Mouse (Mus musculus) liver, embryonic 12.5 days (tissue): ENCODE measurements around the gene Ltbp2. TPM values are rescaled to one million over a fixed set of nuclear protein-coding genes. Genes with fewer than 3 reads are reported as not detected.

Source experiments
- ATAC-seq: fragments of 200-750 bp; cut with Nextera tagmentation; 2 replicates; pipeline ENCODE4 v1.8.0; 2017; ENCODE audit warnings: moderate number of reproducible peaks, mild to moderate bottlenecking, moderate library complexity
- H3K27ac ChIP-seq: fragments of 300-500 bp; sonication (generic); 2 replicates; pipeline ENCODE4 v1.5.1; 2016; ENCODE audit warnings: mild to moderate bottlenecking
- H3K27me3 ChIP-seq: fragments of 300-500 bp; sonication (generic); replicated peaks from 2 replicates; pipeline ENCODE4 v1.6.1; 2016; ENCODE audit warnings: mild to moderate bottlenecking, moderate library complexity
- H3K36me3 ChIP-seq: fragments of 300-500 bp; sonication (generic); 2 replicates; pipeline ENCODE4 v1.6.1; 2016; ENCODE audit warnings: mild to moderate bottlenecking, moderate library complexity
- H3K4me1 ChIP-seq: fragments of 300-500 bp; sonication (generic); 2 replicates; pipeline ENCODE4 v1.6.1; 2016
- H3K4me2 ChIP-seq: fragments of 300-500 bp; sonication (generic); 2 replicates; pipeline ENCODE4 v1.6.1; 2016; ENCODE audit warnings: mild to moderate bottlenecking, moderate library complexity
- H3K4me3 ChIP-seq: fragments of 300-500 bp; sonication (generic); 2 replicates; pipeline ENCODE4 v1.5.1; 2016; ENCODE audit warnings: mild to moderate bottlenecking, moderate library complexity
- H3K9ac ChIP-seq: fragments of 300-500 bp; sonication (generic); 2 replicates; pipeline ENCODE4 v1.6.1; 2016; ENCODE audit warnings: mild to moderate bottlenecking, moderate library complexity
- H3K9me3 ChIP-seq: fragments of 300-500 bp; sonication (generic); replicated peaks from 2 replicates; pipeline ENCODE4 v1.6.1; 2016; ENCODE audit warnings: mild to moderate bottlenecking, moderate library complexity
- WGBS: fragments of 180-500 bp; shearing (Covaris S2); methylation state at CpG from one replicate; pipeline ENCODE4 v1.1.7; 2016; ENCODE audit not compliant: insufficient replicate concordance; 5-methylcytosine and 5-hydroxymethylcytosine counted together
- polyA plus RNA-seq: library from polyadenylated mRNA; unstranded; fragments of >200 nt; fragmentation: Nextera tagmentation; extraction: Ambion mirVana; gene quantifications from 2 replicates; pipeline ENCODE4 v1.2.1, GENCODE M21; 2016

Ltbp2 gene
- polyA plus RNA-seq, 1 experiment from 2014 or later: 0.39 TPM

GRCm38 (mm10) chr12:84792629-84793028 is 83.7 kb downstream of the Ltbp2 start:
- H3K27ac ChIP-seq: no peak overlapping the region
- no peak overlapping the region for H3K4me3 ChIP-seq
- H3K36me3 ChIP-seq: no peaks in the 10 kb centered on the region
- no peak for ATAC-seq
- H3K9ac ChIP-seq: no peak overlapping the region
- no peaks in the 10 kb centered on the region for H3K4me1 ChIP-seq
- peaks cover 67% of the 10 kb centered on the region for H3K27me3 ChIP-seq
- no peak overlapping the region for H3K4me2 ChIP-seq
- 65% methylated on average over 4 of the region's 4 CpGs for WGBS
- H3K9me3 ChIP-seq: no peaks in the 10 kb centered on the region

- 66% methylated on average over 10 of the region's 10 CpGs for WGBS
- H3K27me3 ChIP-seq: peaks cover 76% of the 10 kb centered on the region
Measured at GRCm38 (mm10) chr12:84790853-84791252, 85.5 kb downstream of the Ltbp2 start.

GRCm38 (mm10) chr12:84786091-84786490 is 90.2 kb downstream of the Ltbp2 start:
- 65% methylated on average over 5 of the region's 5 CpGs for WGBS
- no peaks in the 10 kb centered on the region for H3K36me3 ChIP-seq
- peaks cover 12% of the 10 kb centered on the region for H3K4me1 ChIP-seq
- ATAC-seq: no peak
- no peaks in the 10 kb centered on the region for H3K9me3 ChIP-seq
- peaks cover 38% of the 10 kb centered on the region for H3K27me3 ChIP-seq
- H3K27ac ChIP-seq: no peak overlapping the region
- no peak overlapping the region for H3K4me2 ChIP-seq
- no peak overlapping the region for H3K4me3 ChIP-seq
- no peak overlapping the region for H3K9ac ChIP-seq

More at GRCm38 (mm10) chr12:84790853-84791252, 85.5 kb downstream of the Ltbp2 start:
- no peak overlapping the region for H3K27ac ChIP-seq
- no peak overlapping the region for H3K9ac ChIP-seq
- H3K4me1 ChIP-seq: no peaks in the 10 kb centered on the region
- no peaks in the 10 kb centered on the region for H3K36me3 ChIP-seq
- no peaks in the 10 kb centered on the region for H3K9me3 ChIP-seq
- ATAC-seq: no peak
- no peak overlapping the region for H3K4me3 ChIP-seq
- no peak overlapping the region for H3K4me2 ChIP-seq

GRCm38 (mm10) chr12:84784604-84785381 is 91.5 kb downstream of the Ltbp2 start:
- WGBS: 28% methylated on average over 25 of the region's 25 CpGs
- Histone ChIP-seq H3K4me2 (peak overlapping the region; percentile 48), H3K4me3 (no peak overlapping the region)

GRCm38 (mm10) chr12:84776229-84776628 is 100.1 kb downstream of the Ltbp2 start:
- no peak overlapping the region for H3K27ac ChIP-seq
- no peaks in the 10 kb centered on the region for H3K27me3 ChIP-seq
- H3K4me2 ChIP-seq: no peak overlapping the region
- peaks cover 29% of the 10 kb centered on the region for H3K4me1 ChIP-seq
- H3K9me3 ChIP-seq: no peaks in the 10 kb centered on the region
- H3K9ac ChIP-seq: no peak overlapping the region
- H3K36me3 ChIP-seq: peaks cover 21% of the 10 kb centered on the region
- no peak for ATAC-seq
- no peak overlapping the region for H3K4me3 ChIP-seq

More at GRCm38 (mm10) chr12:84784604-84785381, 91.5 kb downstream of the Ltbp2 start:
- no peak overlapping the region for H3K27ac ChIP-seq
- H3K27me3 ChIP-seq: peaks cover 27% of the 10 kb centered on the region
- ATAC-seq: peak; percentile 75
- peak overlapping the region; percentile 9; the same call in 1 of the 2 replicates for H3K9ac ChIP-seq
- H3K4me1 ChIP-seq: peaks cover 12% of the 10 kb centered on the region
- no peaks in the 10 kb centered on the region for H3K9me3 ChIP-seq
- no peaks in the 10 kb centered on the region for H3K36me3 ChIP-seq

GRCm38 (mm10) chr12:84774376-84774775 is 102.0 kb downstream of the Ltbp2 start:
- 63% methylated on average over 6 of the region's 6 CpGs for WGBS
- Histone ChIP-seq H3K4me2 (peak overlapping the region; percentile 74), H3K4me3 (peak overlapping the region; percentile 77), H3K9ac (peak overlapping the region; percentile 77), H3K4me1 (peaks cover 47% of the 10 kb centered on the region), H3K27me3 (no peaks in the 10 kb centered on the region), H3K36me3 (peaks cover 26% of the 10 kb centered on the region), H3K9me3 (no peaks in the 10 kb centered on the region), H3K27ac (peak overlapping the region; percentile 95)
- peak; percentile 11; the same call in 1 of the 2 replicates for ATAC-seq

GRCm38 (mm10) chr12:84773476-84773875 is 102.9 kb downstream of the Ltbp2 start:
- H3K4me3 ChIP-seq: peak overlapping the region; percentile 77
- peak overlapping the region; percentile 74 for H3K4me2 ChIP-seq
- H3K9me3 ChIP-seq: no peaks in the 10 kb centered on the region
- H3K27ac ChIP-seq: peak overlapping the region; percentile 95
- H3K4me1 ChIP-seq: peaks cover 51% of the 10 kb centered on the region
- peak overlapping the region; percentile 77 for H3K9ac ChIP-seq
- H3K27me3 ChIP-seq: no peaks in the 10 kb centered on the region
- ATAC-seq: peak; percentile 18
- peaks cover 29% of the 10 kb centered on the region for H3K36me3 ChIP-seq
- under 1% methylated on average over 20 of the region's 20 CpGs for WGBS

GRCm38 (mm10) chr12:84772726-84773441 is 103.4 kb downstream of the Ltbp2 start, which contains the start of the genes Npc2 and Isca2:
Gene Npc2 (minus strand): TSS chr12:84773152.
Gene Isca2 (plus strand): TSS chr12:84773251.
- H3K36me3 ChIP-seq: peaks cover 29% of the 10 kb centered on the region
- H3K9me3 ChIP-seq: no peaks in the 10 kb centered on the region
- H3K4me1 ChIP-seq: peaks cover 54% of the 10 kb centered on the region
- H3K27ac ChIP-seq: peak within 1 kb of the TSS; percentile 95
- peak; percentile 98 for ATAC-seq
- H3K27me3 ChIP-seq: no peaks in the 10 kb centered on the region
- H3K4me2 ChIP-seq: peak within 1 kb of the TSS; percentile 74
- H3K9ac ChIP-seq: peak within 1 kb of the TSS; percentile 78
- WGBS: under 1% methylated on average over 50 of the region's 50 CpGs
- peak within 1 kb of the TSS; percentile 77 for H3K4me3 ChIP-seq

GRCm38 (mm10) chr12:84771981-84772520 is 104.3 kb downstream of the Ltbp2 start:
- ATAC-seq: no peak
- peak overlapping the region; percentile 95 for H3K27ac ChIP-seq
- peak overlapping the region; percentile 78 for H3K9ac ChIP-seq
- no peaks in the 10 kb centered on the region for H3K9me3 ChIP-seq
- whole genome bisulfite sequencing: 11% methylated on average over 10 of the region's 10 CpGs
- H3K4me1 ChIP-seq: peaks cover 62% of the 10 kb centered on the region
- H3K27me3 ChIP-seq: no peaks in the 10 kb centered on the region
- peak overlapping the region; percentile 74 for H3K4me2 ChIP-seq
- H3K36me3 ChIP-seq: peaks cover 29% of the 10 kb centered on the region
- H3K4me3 ChIP-seq: peak overlapping the region; percentile 77

- H3K36me3 ChIP-seq: peaks cover 21% of the 10 kb centered on the region
- H3K4me2 ChIP-seq: no peak overlapping the region
- H3K27me3 ChIP-seq: no peaks in the 10 kb centered on the region
- H3K4me3 ChIP-seq: no peak overlapping the region
- H3K9me3 ChIP-seq: no peaks in the 10 kb centered on the region
- H3K27ac ChIP-seq: no peak overlapping the region
- 83% methylated on average over 7 of the region's 7 CpGs for whole genome bisulfite sequencing
- H3K4me1 ChIP-seq: peaks cover 69% of the 10 kb centered on the region
- no peak overlapping the region for H3K9ac ChIP-seq
- no peak for ATAC-seq
Measured at GRCm38 (mm10) chr12:84769624-84770023, 106.7 kb downstream of the Ltbp2 start.

GRCm38 (mm10) chr12:84767510-84767909 is 108.8 kb downstream of the Ltbp2 start:
- no peak for ATAC-seq
- H3K9ac ChIP-seq: no peak overlapping the region
- H3K9me3 ChIP-seq: no peaks in the 10 kb centered on the region
- no peaks in the 10 kb centered on the region for H3K27me3 ChIP-seq
- H3K36me3 ChIP-seq: peaks cover 39% of the 10 kb centered on the region
- H3K4me3 ChIP-seq: no peak overlapping the region
- peaks cover 64% of the 10 kb centered on the region for H3K4me1 ChIP-seq
- H3K27ac ChIP-seq: no peak overlapping the region
- 65% methylated on average over 6 of the region's 6 CpGs for WGBS
- H3K4me2 ChIP-seq: no peak overlapping the region
